Mouse (Mus musculus): Measurements from ENCODE around the gene Enthd1. TPM values are rescaled to one million over a fixed set of nuclear protein-coding genes. Genes with fewer than 3 reads are reported as not detected.

Enthd1 gene
- polyA plus RNA-seq, 1 experiment: not detected

GRCm38 (mm10) chr15:80438423-80438822 lies 126.5 kb downstream of the Enthd1 start:
- no peak overlapping the region for H3K4me3 ChIP-seq (replicated peaks; ENCODE audit: insufficient read depth, low read depth, low read length)
- no peak for DNase-seq
- WGBS: 80% methylated on average over 9 of the region's 9 CpGs
- TF ChIP-seq CTCF (IDR thresholded peaks at IDR 0.05; ENCODE audit: borderline replicate concordance, insufficient read depth, low read depth, low read length) (no peak), POLR2A (IDR thresholded peaks at IDR 0.05; ENCODE audit: borderline replicate concordance, insufficient read depth, low read length) (no peak)
- H3K27me3 ChIP-seq (ENCODE audit: control insufficient read depth, insufficient read depth, low read length): no peaks in the 10 kb centered on the region
- H3K4me1 ChIP-seq (ENCODE audit: control insufficient read depth, insufficient read depth, low read length): no peaks in the 10 kb centered on the region
- no peak overlapping the region for H3K27ac ChIP-seq (ENCODE audit: insufficient read depth, low read length)

DNA sequence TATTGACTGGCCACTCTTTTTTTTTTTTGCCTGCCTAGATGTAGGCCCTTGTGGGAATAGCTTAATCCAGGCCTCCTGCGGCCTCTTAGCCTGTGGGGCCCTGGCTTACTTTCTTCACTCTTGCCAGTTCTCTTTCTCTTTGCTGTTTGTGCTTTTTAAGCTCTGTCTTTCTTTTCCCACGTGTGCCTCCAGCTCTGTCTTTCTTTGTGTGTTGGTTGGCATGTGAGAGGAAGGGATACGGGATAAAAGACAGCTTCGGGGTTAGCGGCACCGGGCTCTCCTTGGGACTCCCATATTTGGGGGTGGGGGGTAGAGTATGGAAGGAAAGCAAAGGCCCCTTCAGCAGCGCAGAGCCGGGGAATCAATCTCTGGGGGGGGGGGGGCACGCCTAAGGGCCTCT lies 127.0 kb downstream of the Enthd1 start:
- 76% methylated on average over 9 of the region's 9 CpGs for WGBS
- H3K27me3 ChIP-seq (ENCODE audit: control insufficient read depth, insufficient read depth, low read length): no peaks in the 10 kb centered on the region
- no peak overlapping the region for H3K4me3 ChIP-seq (replicated peaks; ENCODE audit: insufficient read depth, low read depth, low read length)
- H3K4me1 ChIP-seq (ENCODE audit: control insufficient read depth, insufficient read depth, low read length): no peaks in the 10 kb centered on the region
- DNase-seq: no peak
- H3K27ac ChIP-seq (ENCODE audit: insufficient read depth, low read length): no peak overlapping the region
- TF ChIP-seq CTCF (IDR thresholded peaks at IDR 0.05; ENCODE audit: borderline replicate concordance, insufficient read depth, low read depth, low read length): no peak

DNA sequence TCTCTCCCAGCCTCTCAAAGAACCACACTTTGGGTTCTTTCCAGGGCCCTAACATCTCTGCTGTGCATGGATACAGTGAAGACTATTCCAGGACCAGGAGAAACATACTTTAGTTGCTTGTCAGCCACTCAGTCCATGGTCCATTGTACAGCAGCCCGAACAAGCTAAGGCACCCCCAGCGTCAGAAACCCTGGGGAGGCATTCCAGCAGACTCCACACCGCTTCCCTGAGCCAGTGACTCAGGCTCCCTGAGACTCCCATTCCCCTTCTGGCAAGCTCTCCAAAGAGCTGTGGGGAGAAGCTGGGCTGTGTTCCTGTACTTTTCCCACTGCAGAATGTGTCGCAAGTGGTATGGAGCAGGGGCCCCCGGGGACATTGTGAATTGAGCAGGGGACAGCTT lies 128.0 kb downstream of the Enthd1 start:
- H3K4me3 ChIP-seq (replicated peaks; ENCODE audit: insufficient read depth, low read depth, low read length): no peak overlapping the region
- H3K27ac ChIP-seq (ENCODE audit: insufficient read depth, low read length): no peak overlapping the region
- TF ChIP-seq CTCF (IDR thresholded peaks at IDR 0.05; ENCODE audit: borderline replicate concordance, insufficient read depth, low read depth, low read length) (no peak), POLR2A (IDR thresholded peaks at IDR 0.05; ENCODE audit: borderline replicate concordance, insufficient read depth, low read length) (no peak)
- H3K27me3 ChIP-seq (ENCODE audit: control insufficient read depth, insufficient read depth, low read length): no peaks in the 10 kb centered on the region
- DNase-seq: no peak
- WGBS: 76% methylated on average over 5 of the region's 5 CpGs
- H3K4me1 ChIP-seq (ENCODE audit: control insufficient read depth, insufficient read depth, low read length): no peaks in the 10 kb centered on the region

DNA sequence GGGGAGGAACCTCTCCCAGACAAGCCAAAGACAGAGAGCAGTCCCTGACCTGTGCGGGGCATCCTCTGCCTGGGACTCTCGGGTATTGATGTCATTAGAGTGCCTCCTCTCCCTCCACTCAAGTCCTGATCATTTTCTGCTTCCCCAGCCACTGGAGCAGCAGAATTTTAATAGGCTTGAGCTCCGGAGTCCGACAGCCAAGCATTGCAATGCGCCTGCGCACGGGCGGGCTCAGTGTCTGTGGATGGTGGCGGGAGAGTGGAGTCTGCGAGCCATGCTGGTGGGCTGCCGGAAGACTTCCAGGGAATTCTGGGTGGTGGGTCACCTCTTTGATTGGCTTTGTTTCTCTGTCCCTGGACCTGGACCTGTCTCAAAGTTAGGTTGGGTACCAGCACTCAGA lies 134.6 kb downstream of the Enthd1 start:
- Histone ChIP-seq H3K4me1 (ENCODE audit: control insufficient read depth, insufficient read depth, low read length) (no peaks in the 10 kb centered on the region), H3K4me3 (replicated peaks; ENCODE audit: insufficient read depth, low read depth, low read length) (no peak overlapping the region), H3K27me3 (ENCODE audit: control insufficient read depth, insufficient read depth, low read length) (no peaks in the 10 kb centered on the region), H3K27ac (ENCODE audit: insufficient read depth, low read length) (no peak overlapping the region)
- no peak for DNase-seq
- 74% methylated on average over 11 of the region's 11 CpGs for WGBS
- TF ChIP-seq POLR2A (IDR thresholded peaks at IDR 0.05; ENCODE audit: borderline replicate concordance, insufficient read depth, low read length) (no peak), CTCF (IDR thresholded peaks at IDR 0.05; ENCODE audit: borderline replicate concordance, insufficient read depth, low read depth, low read length) (no peak)

DNA sequence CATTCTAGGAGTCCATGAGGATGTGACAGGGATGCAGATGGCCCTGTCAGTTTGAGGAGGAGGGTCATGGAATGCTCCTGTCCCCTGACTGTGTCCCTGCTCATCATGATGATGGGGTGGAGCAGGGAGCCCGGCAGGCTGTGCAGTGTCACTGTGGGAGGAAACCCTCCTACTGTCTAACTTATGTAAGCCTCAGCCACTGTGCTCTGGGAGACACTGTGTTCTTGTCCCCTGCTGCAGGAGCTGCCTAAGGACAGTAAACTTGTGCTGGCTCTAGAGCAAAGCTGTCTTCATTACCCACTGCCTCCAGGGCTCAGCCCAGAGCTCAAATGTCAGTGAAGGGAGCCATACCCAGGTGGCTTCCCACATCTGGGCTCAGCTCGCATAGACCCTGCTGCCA lies 146.8 kb downstream of the Enthd1 start:
- Histone ChIP-seq H3K4me1 (ENCODE audit: control insufficient read depth, insufficient read depth, low read length) (peaks cover 6% of the 10 kb centered on the region; the same call in 1 of the 2 replicates), H3K27ac (ENCODE audit: insufficient read depth, low read length) (no peak overlapping the region), H3K27me3 (ENCODE audit: control insufficient read depth, insufficient read depth, low read length) (no peaks in the 10 kb centered on the region), H3K4me3 (replicated peaks; ENCODE audit: insufficient read depth, low read depth, low read length) (no peak overlapping the region)
- no peak for TF ChIP-seq CTCF (IDR thresholded peaks at IDR 0.05; ENCODE audit: borderline replicate concordance, insufficient read depth, low read depth, low read length)
- WGBS: 77% methylated on average over 2 of the region's 2 CpGs
- no peak for DNase-seq

- peaks cover 6% of the 10 kb centered on the region; the same call in 1 of the 2 replicates for H3K4me1 ChIP-seq (ENCODE audit: control insufficient read depth, insufficient read depth, low read length)
- H3K27me3 ChIP-seq (ENCODE audit: control insufficient read depth, insufficient read depth, low read length): no peaks in the 10 kb centered on the region
- TF ChIP-seq CTCF (IDR thresholded peaks at IDR 0.05; ENCODE audit: borderline replicate concordance, insufficient read depth, low read depth, low read length): no peak
- no peak for TF ChIP-seq POLR2A (IDR thresholded peaks at IDR 0.05; ENCODE audit: borderline replicate concordance, insufficient read depth, low read length)
- no peak overlapping the region for H3K4me3 ChIP-seq (replicated peaks; ENCODE audit: insufficient read depth, low read depth, low read length)
- no peak for DNase-seq
- 70% methylated on average over 9 of the region's 9 CpGs for WGBS
- H3K27ac ChIP-seq (ENCODE audit: insufficient read depth, low read length): no peak overlapping the region
Measured at GRCm38 (mm10) chr15:80417066-80417465, 147.9 kb downstream of the Enthd1 start.

DNA sequence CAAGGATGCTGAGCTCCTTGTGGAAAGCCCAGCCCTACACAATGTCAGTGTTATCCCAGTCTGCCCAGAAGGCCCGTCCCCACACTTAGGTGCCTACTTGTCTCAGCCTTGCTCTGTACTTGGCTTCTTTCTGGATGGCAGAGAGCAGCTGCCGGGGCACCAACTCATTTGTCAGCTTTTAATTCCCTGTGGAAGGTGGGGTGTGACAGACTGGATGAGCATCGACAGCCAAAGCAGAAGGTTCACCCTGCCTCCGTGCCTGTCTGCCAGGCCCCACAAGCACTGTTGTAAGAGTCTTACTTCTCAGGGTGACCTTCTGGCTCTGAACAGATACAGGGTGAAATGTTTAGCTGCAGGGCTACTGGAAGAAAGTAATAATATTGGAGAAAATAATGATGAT lies 149.8 kb downstream of the Enthd1 start:
- no peak overlapping the region for H3K27ac ChIP-seq (ENCODE audit: insufficient read depth, low read length)
- H3K4me3 ChIP-seq (replicated peaks; ENCODE audit: insufficient read depth, low read depth, low read length): no peak overlapping the region
- WGBS: 70% methylated on average over 4 of the region's 4 CpGs
- DNase-seq: no peak
- TF ChIP-seq CTCF (IDR thresholded peaks at IDR 0.05; ENCODE audit: borderline replicate concordance, insufficient read depth, low read depth, low read length): no peak
- no peak for TF ChIP-seq POLR2A (IDR thresholded peaks at IDR 0.05; ENCODE audit: borderline replicate concordance, insufficient read depth, low read length)
- no peaks in the 10 kb centered on the region for H3K27me3 ChIP-seq (ENCODE audit: control insufficient read depth, insufficient read depth, low read length)
- H3K4me1 ChIP-seq (ENCODE audit: control insufficient read depth, insufficient read depth, low read length): peaks cover 6% of the 10 kb centered on the region; the same call in 1 of the 2 replicates

DNA sequence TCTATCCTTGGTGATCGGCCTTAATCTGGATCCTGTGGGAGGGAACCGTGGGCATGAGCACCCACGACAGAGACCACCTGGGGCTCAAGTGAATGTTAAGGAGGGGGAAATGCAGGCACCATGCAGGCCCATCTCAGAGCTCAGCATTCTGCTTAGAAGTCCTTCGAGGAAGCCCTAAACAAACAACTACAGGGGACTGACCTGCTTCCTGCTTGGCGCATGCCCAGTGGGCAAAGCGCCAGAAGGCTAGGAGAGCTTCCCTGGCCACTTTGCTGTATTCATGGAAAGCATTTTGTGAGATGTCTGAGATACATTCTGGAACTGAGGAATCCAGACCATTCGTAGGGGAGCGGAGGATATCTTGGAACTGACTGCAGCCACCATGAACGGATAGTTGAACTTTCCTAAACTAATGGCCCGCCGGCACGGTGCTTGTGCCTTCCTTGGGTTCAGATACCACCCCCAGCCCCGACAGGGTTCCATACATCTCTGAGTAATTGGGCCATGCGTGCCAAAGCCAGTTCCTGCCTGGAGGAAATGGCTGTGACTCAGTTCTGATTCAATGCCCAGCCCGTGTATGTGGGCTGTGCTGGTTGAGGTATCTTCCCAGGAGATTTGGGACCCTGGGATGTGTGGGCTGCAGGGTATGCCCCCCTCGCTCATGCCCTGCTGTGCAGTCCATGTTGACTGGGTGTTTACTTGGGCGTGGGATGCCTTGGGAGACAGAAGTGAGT lies 150.8 kb downstream of the Enthd1 start:
- H3K27me3 ChIP-seq (ENCODE audit: control insufficient read depth, insufficient read depth, low read length): no peaks in the 10 kb centered on the region
- peaks cover 6% of the 10 kb centered on the region; the same call in 1 of the 2 replicates for H3K4me1 ChIP-seq (ENCODE audit: control insufficient read depth, insufficient read depth, low read length)
- TF ChIP-seq CTCF (IDR thresholded peaks at IDR 0.05; ENCODE audit: borderline replicate concordance, insufficient read depth, low read depth, low read length) (no peak), POLR2A (IDR thresholded peaks at IDR 0.05; ENCODE audit: borderline replicate concordance, insufficient read depth, low read length) (no peak)
- 36% methylated on average over 17 of the region's 17 CpGs for whole genome bisulfite sequencing
- H3K4me3 ChIP-seq (replicated peaks; ENCODE audit: insufficient read depth, low read depth, low read length): no peak overlapping the region
- no peak overlapping the region for H3K27ac ChIP-seq (ENCODE audit: insufficient read depth, low read length)
- peak; percentile 15 to 32 for DNase-seq
